Mouse (Mus musculus): ENCODE results near the gene Apopt1. TPM values are rescaled to one million over a fixed set of nuclear protein-coding genes. Genes with fewer than 3 reads are reported as not detected.

Gene Apopt1
- polyA plus RNA-seq, 1 experiment from 2014 or later: 41.8 TPM

DNA sequence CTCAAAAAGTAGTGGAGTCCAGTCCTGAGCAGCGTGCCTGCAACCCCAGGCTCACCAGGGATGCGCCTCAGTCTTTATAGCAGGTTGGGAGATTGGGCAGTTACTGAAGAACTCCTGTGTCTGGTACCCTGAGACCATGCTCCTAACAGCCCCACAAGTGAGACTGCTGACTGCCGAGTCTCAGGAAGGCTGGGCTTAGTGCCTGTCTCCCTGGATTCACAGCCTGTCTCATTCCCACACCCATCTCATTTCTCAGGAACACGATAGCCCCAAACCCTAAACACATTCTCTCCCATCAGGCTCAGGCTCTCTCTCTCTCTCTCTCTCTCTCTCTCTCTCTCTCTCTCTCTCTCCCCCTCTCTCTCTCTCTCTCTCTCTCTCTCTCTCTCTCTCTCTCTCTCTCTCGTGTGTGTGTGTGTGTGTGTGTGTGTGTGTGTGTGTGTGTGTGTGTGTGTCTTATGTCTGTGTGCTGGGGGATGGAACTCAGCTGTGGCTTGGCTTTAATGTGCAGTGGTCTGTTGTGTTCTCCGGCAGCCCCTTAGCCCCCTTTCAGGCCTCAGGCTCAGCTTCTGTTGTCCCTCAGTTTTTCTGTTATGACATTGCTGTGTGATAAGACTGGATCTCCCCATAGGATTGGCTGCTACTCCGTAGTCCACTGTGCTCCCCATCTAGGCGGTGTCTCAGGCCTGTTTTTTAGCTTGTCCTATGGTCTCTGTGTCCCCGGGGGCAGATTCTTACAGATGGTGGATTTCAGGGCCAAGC, 56.9 kb downstream of the Apopt1 start:
- DNase-seq (ENCODE audit: low spot score): no peak
- no peak overlapping the region for H3K4me2 ChIP-seq (replicated peaks; ENCODE audit: low read depth)
- 53% methylated on average over 9 of the region's 9 CpGs for WGBS
- no peak overlapping the region for H3K9ac ChIP-seq (ENCODE audit: low read length)
- H3K9me3 ChIP-seq (ENCODE audit: control insufficient read depth, low read length): no peaks in the 10 kb centered on the region
- no peaks in the 10 kb centered on the region for H3K4me1 ChIP-seq (replicated peaks; ENCODE audit: control insufficient read depth, insufficient read depth)
- no peak for ATAC-seq (ENCODE audit: low FRiP score, low TSS enrichment)
- peak overlapping the region; percentile 61 for H3K27ac ChIP-seq (replicated peaks)
- peaks cover 14% of the 10 kb centered on the region for H3K36me3 ChIP-seq (ENCODE audit: control insufficient read depth, insufficient read depth, low read length)
- no peaks in the 10 kb centered on the region for H3K27me3 ChIP-seq (ENCODE audit: control insufficient read depth, insufficient read depth, low read length)
- H3K4me3 ChIP-seq (ENCODE audit: low read depth, low read length): no peak overlapping the region
- TF ChIP-seq EP300 (optimal IDR thresholded peaks at IDR 0.05): no peak
- TF ChIP-seq CTCF (IDR thresholded peaks at IDR 0.05; ENCODE audit: low read depth): no peak

DNA sequence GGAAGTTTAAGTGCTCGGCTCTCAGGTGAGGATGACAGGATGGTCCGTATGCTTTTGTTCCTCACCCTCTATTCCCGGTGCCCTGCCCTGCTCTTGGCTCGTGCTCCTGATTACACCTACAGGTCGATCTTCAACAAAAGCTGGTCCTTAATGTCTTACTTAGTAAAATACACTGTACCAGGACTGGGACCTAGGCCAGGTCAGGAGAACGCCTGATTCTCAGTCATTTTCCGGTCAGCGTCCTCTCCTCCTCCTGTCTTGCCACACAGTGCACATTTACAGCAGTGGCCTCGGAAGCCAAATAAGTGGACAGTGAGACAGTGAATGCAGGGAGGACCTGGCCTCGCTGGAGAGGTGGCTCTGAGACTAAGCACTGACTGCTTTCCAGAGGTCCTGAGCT, 57.6 kb downstream of the Apopt1 start:
- Histone ChIP-seq H3K27ac (replicated peaks) (no peak overlapping the region), H3K4me3 (ENCODE audit: low read depth, low read length) (no peak overlapping the region), H3K4me1 (replicated peaks; ENCODE audit: control insufficient read depth, insufficient read depth) (no peaks in the 10 kb centered on the region), H3K4me2 (replicated peaks; ENCODE audit: low read depth) (no peak overlapping the region), H3K36me3 (ENCODE audit: control insufficient read depth, insufficient read depth, low read length) (peaks cover 19% of the 10 kb centered on the region), H3K9ac (ENCODE audit: low read length) (no peak overlapping the region), H3K9me3 (ENCODE audit: control insufficient read depth, low read length) (no peaks in the 10 kb centered on the region), H3K27me3 (ENCODE audit: control insufficient read depth, insufficient read depth, low read length) (no peaks in the 10 kb centered on the region)
- DNase-seq (ENCODE audit: low spot score) (no peak), ATAC-seq (ENCODE audit: low FRiP score, low TSS enrichment) (no peak)
- WGBS: 79% methylated on average over 10 of the region's 10 CpGs
- TF ChIP-seq CTCF (IDR thresholded peaks at IDR 0.05; ENCODE audit: low read depth): no peak
- TF ChIP-seq EP300 (optimal IDR thresholded peaks at IDR 0.05): no peak

DNA sequence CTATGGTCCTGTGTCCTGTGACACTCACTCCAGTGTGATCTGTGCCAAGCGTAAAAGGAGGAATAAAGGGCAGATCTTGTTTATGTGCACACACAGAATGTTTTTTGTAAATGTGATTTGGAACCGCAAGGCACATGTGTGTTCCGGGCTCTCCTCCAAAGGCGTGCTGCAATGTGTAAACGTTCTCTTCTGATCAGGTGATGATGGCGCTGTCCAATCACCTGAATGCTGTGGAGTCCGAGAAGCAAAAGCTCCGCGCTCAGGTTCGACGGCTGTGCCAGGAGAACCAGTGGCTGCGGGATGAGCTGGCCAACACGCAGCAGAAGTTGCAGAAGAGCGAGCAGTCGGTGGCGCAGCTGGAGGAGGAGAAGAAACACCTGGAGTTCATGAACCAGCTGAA, 61.1 kb downstream of the Apopt1 start:
- Histone ChIP-seq H3K4me1 (replicated peaks; ENCODE audit: control insufficient read depth, insufficient read depth) (no peaks in the 10 kb centered on the region), H3K4me2 (replicated peaks; ENCODE audit: low read depth) (no peak overlapping the region), H3K9me3 (ENCODE audit: control insufficient read depth, low read length) (no peaks in the 10 kb centered on the region), H3K27ac (replicated peaks) (no peak overlapping the region), H3K27me3 (ENCODE audit: control insufficient read depth, insufficient read depth, low read length) (no peaks in the 10 kb centered on the region), H3K36me3 (ENCODE audit: control insufficient read depth, insufficient read depth, low read length) (peaks cover 41% of the 10 kb centered on the region), H3K4me3 (ENCODE audit: low read depth, low read length) (no peak overlapping the region), H3K9ac (ENCODE audit: low read length) (no peak overlapping the region)
- TF ChIP-seq CTCF (IDR thresholded peaks at IDR 0.05; ENCODE audit: low read depth) (no peak), EP300 (optimal IDR thresholded peaks at IDR 0.05) (no peak)
- WGBS: 79% methylated on average over 16 of the region's 16 CpGs
- DNase-seq (ENCODE audit: low spot score) (no peak), ATAC-seq (ENCODE audit: low FRiP score, low TSS enrichment) (no peak)

DNA sequence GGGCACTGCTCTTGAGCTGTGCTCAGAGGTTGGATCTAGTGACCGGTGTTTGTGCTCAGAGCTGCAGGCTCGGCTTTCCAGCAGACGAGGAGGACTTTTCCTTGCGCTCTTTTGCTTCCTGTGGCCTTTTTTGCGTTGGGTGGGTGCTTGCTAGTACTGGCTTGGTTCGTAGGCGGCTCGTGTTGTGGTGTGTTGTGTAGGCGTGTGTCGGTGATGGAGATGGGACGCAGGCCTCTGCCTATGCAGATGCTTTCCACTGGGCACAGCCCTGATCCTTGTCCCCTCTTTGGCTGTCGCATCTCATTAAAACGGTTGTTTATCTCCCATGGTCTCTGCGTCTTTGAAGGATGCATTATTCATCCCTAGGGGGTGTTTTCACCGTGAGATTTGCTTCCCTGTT, 61.8 kb downstream of the Apopt1 start:
- H3K27ac ChIP-seq (replicated peaks): no peak overlapping the region
- H3K9ac ChIP-seq (ENCODE audit: low read length): no peak overlapping the region
- no peak overlapping the region for H3K4me3 ChIP-seq (ENCODE audit: low read depth, low read length)
- ATAC-seq (ENCODE audit: low FRiP score, low TSS enrichment) (no peak), DNase-seq (ENCODE audit: low spot score) (no peak)
- no peak overlapping the region for H3K4me2 ChIP-seq (replicated peaks; ENCODE audit: low read depth)
- H3K27me3 ChIP-seq (ENCODE audit: control insufficient read depth, insufficient read depth, low read length): no peaks in the 10 kb centered on the region
- no peaks in the 10 kb centered on the region for H3K9me3 ChIP-seq (ENCODE audit: control insufficient read depth, low read length)
- WGBS: 75% methylated on average over 15 of the region's 15 CpGs
- TF ChIP-seq EP300 (optimal IDR thresholded peaks at IDR 0.05) (no peak), CTCF (IDR thresholded peaks at IDR 0.05; ENCODE audit: low read depth) (no peak)
- H3K4me1 ChIP-seq (replicated peaks; ENCODE audit: control insufficient read depth, insufficient read depth): no peaks in the 10 kb centered on the region
- peaks cover 46% of the 10 kb centered on the region for H3K36me3 ChIP-seq (ENCODE audit: control insufficient read depth, insufficient read depth, low read length)

DNA sequence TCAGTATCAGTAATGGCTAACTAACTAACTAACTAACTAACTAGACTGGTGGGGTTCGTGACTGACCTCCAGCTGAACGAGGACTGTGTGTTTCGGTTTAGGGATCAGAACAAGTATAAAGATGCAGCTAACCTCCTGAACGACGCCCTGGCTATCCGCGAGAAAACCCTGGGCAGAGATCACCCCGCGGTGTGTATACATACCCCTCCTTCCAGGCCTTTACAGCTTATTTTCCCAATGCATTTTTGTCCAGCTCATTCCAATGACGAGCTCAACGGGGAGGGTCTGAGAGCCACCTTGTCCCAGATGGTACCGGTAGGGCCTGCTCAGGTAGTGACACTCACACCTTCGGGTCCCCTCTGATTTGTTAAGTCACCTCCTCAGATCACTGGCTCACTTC, 64.9 kb downstream of the Apopt1 start:
- TF ChIP-seq EP300 (optimal IDR thresholded peaks at IDR 0.05) (no peak), CTCF (IDR thresholded peaks at IDR 0.05; ENCODE audit: low read depth) (no peak)
- Histone ChIP-seq H3K4me1 (replicated peaks; ENCODE audit: control insufficient read depth, insufficient read depth) (no peaks in the 10 kb centered on the region), H3K9ac (ENCODE audit: low read length) (no peak overlapping the region), H3K4me2 (replicated peaks; ENCODE audit: low read depth) (no peak overlapping the region), H3K9me3 (ENCODE audit: control insufficient read depth, low read length) (no peaks in the 10 kb centered on the region), H3K27ac (replicated peaks) (no peak overlapping the region), H3K27me3 (ENCODE audit: control insufficient read depth, insufficient read depth, low read length) (no peaks in the 10 kb centered on the region), H3K4me3 (ENCODE audit: low read depth, low read length) (no peak overlapping the region), H3K36me3 (ENCODE audit: control insufficient read depth, insufficient read depth, low read length) (peaks cover 49% of the 10 kb centered on the region)
- 82% methylated on average over 13 of the region's 13 CpGs for WGBS
- ATAC-seq (ENCODE audit: low FRiP score, low TSS enrichment) (no peak), DNase-seq (ENCODE audit: low spot score) (no peak)

DNA sequence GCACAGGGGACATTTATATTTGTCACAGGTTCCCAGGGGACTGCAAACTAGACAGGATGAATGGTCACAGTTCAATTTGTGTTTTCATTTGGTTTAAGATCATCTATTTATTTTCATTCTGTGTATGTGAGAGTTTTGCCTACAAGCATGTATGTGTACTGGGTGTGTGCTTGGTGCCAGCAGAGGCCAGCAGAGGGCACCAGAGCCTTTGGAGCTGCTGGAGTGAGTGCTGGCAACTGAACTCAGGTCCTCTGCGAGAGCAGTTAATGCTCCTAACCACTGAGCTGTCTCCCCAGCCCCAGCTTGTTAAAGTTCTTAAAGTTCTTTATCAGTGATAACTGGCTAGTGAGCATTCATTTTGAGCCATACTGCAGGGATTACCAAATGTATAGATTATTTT, 66.5 kb downstream of the Apopt1 start:
- no peak for ATAC-seq (ENCODE audit: low FRiP score, low TSS enrichment)
- no peak for DNase-seq (ENCODE audit: low spot score)
- Histone ChIP-seq H3K4me3 (ENCODE audit: low read depth, low read length) (no peak overlapping the region), H3K4me1 (replicated peaks; ENCODE audit: control insufficient read depth, insufficient read depth) (no peaks in the 10 kb centered on the region), H3K9ac (ENCODE audit: low read length) (no peak overlapping the region), H3K36me3 (ENCODE audit: control insufficient read depth, insufficient read depth, low read length) (peaks cover 46% of the 10 kb centered on the region), H3K4me2 (replicated peaks; ENCODE audit: low read depth) (no peak overlapping the region), H3K9me3 (ENCODE audit: control insufficient read depth, low read length) (no peaks in the 10 kb centered on the region), H3K27ac (replicated peaks) (no peak overlapping the region), H3K27me3 (ENCODE audit: control insufficient read depth, insufficient read depth, low read length) (no peaks in the 10 kb centered on the region)
- TF ChIP-seq EP300 (optimal IDR thresholded peaks at IDR 0.05) (no peak), CTCF (IDR thresholded peaks at IDR 0.05; ENCODE audit: low read depth) (peak; percentile 53)
- WGBS: 96% methylated on average over 1 of the region's 1 CpGs

Data from stomach, postnatal 0 days (tissue).